In the genomic region with DNA sequence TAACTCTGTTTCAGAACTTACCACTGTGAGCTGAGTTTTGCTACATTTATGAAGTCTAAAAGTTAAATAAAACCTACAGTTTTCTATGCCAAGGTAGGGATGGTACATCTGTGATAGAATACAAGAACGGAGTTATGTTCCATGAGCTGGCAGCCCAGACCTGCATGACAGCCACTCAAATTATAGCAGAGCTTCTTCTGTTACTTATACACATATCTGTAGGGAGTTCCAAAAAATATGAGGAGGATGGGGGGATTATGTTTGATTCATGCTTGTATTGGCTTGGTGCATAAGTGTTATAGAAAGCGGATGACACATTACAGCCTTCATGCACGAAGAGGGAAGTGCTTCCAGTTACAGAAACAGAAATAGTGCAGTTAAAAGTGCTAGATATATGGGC, we compare ENCODE assay signal across 28 mouse cellular contexts.
"Had no signal": no experiment of that assay in that cellular context is flagged by ENCODE, and none has a peak within 500 bp of the region (broad histone marks: within the 10 kb centered on the region; RNA-seq: fewer than 3 reads in every experiment).

No protein-coding gene starts in this region.

- H3K36me3 ChIP-seq: heart, embryonic 10.5 days; heart, embryonic 12.5 days; hindbrain, embryonic 10.5 days; hindbrain, embryonic 12.5 days; intestine, embryonic 15.5 days; limb, embryonic 10.5 days; limb, embryonic 12.5 days; liver, embryonic 13.5 days; liver, embryonic 15.5 days had no signal

- H3K4me3 ChIP-seq: heart, embryonic 10.5 days; heart, embryonic 12.5 days; hindbrain, embryonic 10.5 days; hindbrain, embryonic 12.5 days; intestine, embryonic 15.5 days; layer of hippocampus, adult 2 months; left cerebral cortex, adult 2 months; limb, embryonic 10.5 days; limb, embryonic 12.5 days; liver, embryonic 13.5 days; liver, embryonic 15.5 days had no signal

- H3K9ac ChIP-seq: heart, embryonic 12.5 days; hindbrain, embryonic 12.5 days; hindbrain, embryonic 14.5 days; intestine, embryonic 15.5 days; limb, embryonic 12.5 days; liver, embryonic 13.5 days; liver, embryonic 15.5 days; liver, postnatal 0 days had no signal

- H3K4me2 ChIP-seq: heart, embryonic 12.5 days; hindbrain, embryonic 12.5 days; hindbrain, embryonic 14.5 days; intestine, embryonic 15.5 days; limb, embryonic 12.5 days; liver, embryonic 11.5 days; liver, embryonic 13.5 days; liver, embryonic 15.5 days had no signal

- H3K9me3 ChIP-seq: heart, embryonic 10.5 days; heart, embryonic 12.5 days; hindbrain, embryonic 10.5 days; hindbrain, embryonic 12.5 days; intestine, embryonic 15.5 days; limb, embryonic 10.5 days; limb, embryonic 12.5 days; liver, embryonic 13.5 days; liver, embryonic 15.5 days had no signal

- H3K27ac ChIP-seq: heart, embryonic 10.5 days; hindbrain, embryonic 10.5 days; hindbrain, embryonic 12.5 days; hindbrain, embryonic 14.5 days; intestine, embryonic 15.5 days; layer of hippocampus, adult 2 months; left cerebral cortex, adult 2 months; limb, embryonic 10.5 days; limb, embryonic 12.5 days; liver, embryonic 13.5 days; liver, embryonic 15.5 days had no signal

- H3K27me3 ChIP-seq: heart, embryonic 12.5 days; hindbrain, embryonic 12.5 days; intestine, embryonic 15.5 days; limb, embryonic 12.5 days; liver, embryonic 13.5 days; liver, embryonic 15.5 days had no signal

- H3K4me1 ChIP-seq: heart, embryonic 10.5 days; heart, embryonic 12.5 days; hindbrain, embryonic 10.5 days; hindbrain, embryonic 12.5 days; intestine, embryonic 15.5 days; limb, embryonic 10.5 days; limb, embryonic 12.5 days; liver, embryonic 13.5 days; liver, embryonic 15.5 days had no signal

- DNase-seq: gastrocnemius, postnatal 10 days; gastrocnemius, postnatal 25 days; heart, adult 18-20 months; heart, postnatal 10 days; heart, postnatal 4 days; kidney, adult 18-20 months; kidney, adult 8-10 months; kidney, postnatal 10 days; kidney, postnatal 25 days; kidney, postnatal 4 days; liver; liver, embryonic 13.5 days; liver, postnatal 0 days had no signal

- ATAC-seq: hindbrain, embryonic 16.5 days; inflammation-experienced regulatory T-cells, adult 6 months; intestine, embryonic 15.5 days; intestine, postnatal 0 days; liver, postnatal 0 days had no signal
